Mouse (Mus musculus): Measurements from ENCODE around the gene Tnfrsf23.

DNA sequence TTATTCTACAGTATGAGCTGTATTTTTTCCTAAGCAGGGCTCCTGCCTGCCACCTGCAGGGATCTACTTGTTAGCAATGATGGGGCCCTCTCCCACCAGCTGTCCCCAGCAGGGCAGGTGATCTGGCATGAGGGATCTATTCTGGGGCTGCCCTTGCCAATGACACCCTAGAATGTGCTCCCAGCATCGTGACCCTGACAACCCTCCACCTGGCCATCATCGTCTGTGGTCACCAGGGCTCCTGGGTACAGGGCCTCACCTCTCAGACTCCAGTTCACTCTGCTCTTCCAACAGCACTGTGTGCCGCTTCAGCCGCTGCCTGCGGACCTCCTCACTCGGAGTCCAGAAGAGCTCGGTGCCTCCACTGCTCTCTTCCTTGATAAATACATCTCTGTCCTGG, 8.9 kb upstream of the Tnfrsf23 start:
- TF ChIP-seq CTCF (IDR thresholded peaks at IDR 0.05; ENCODE audit: extremely low read depth, insufficient read depth, low read length) (no peak), POLR2A (IDR thresholded peaks at IDR 0.05; ENCODE audit: extremely low read depth, insufficient read depth, low read length) (no peak)
